Mouse (Mus musculus) lung, embryonic 14.5 days (tissue): Measurements from ENCODE around the gene Nfatc2. TPM values are rescaled to one million over a fixed set of nuclear protein-coding genes. Genes with fewer than 3 reads are reported as not detected.

ENCODE experiments used
- ATAC-seq: fragments of 200-750 bp; cut with Nextera tagmentation; 2 replicates; pipeline ENCODE4 v1.8.0; 2017; ENCODE audit warnings: mild to moderate bottlenecking, moderate TSS enrichment, moderate library complexity; ENCODE audit not compliant: insufficient read depth
- DNase-seq: peaks from one replicate; pipeline ENCODE4 v3.0.0-alpha.2; 2015
- H3K27ac ChIP-seq: fragments of 300-500 bp; sonication (generic); 2 replicates; pipeline ENCODE4 v1.5.1; 2014; ENCODE audit warnings: low read depth, mild to moderate bottlenecking, moderate library complexity
- H3K27me3 ChIP-seq: fragments of 300-500 bp; sonication (generic); 2 replicates; pipeline ENCODE4 v1.6.1; 2014; ENCODE audit warnings: low read length, control low read depth; ENCODE audit not compliant: insufficient read depth
- H3K36me3 ChIP-seq: fragments of 300-500 bp; sonication (generic); 2 replicates; pipeline ENCODE4 v1.6.1; 2014; ENCODE audit warnings: control low read depth; ENCODE audit not compliant: insufficient read depth
- H3K4me1 ChIP-seq: fragments of 300-500 bp; sonication (generic); 2 replicates; pipeline ENCODE4 v1.6.1; 2014; ENCODE audit warnings: antibody characterized with exemption, control low read depth; ENCODE audit not compliant: insufficient read depth
- H3K4me2 ChIP-seq: fragments of 300-500 bp; sonication (generic); 2 replicates; pipeline ENCODE4 v1.6.1; 2014; ENCODE audit warnings: mild to moderate bottlenecking
- H3K4me3 ChIP-seq: fragments of 300-500 bp; sonication (generic); 2 replicates; pipeline ENCODE4 v1.5.1; 2014; ENCODE audit warnings: low read depth, low read length
- H3K9ac ChIP-seq: fragments of 300-500 bp; sonication (generic); 2 replicates; pipeline ENCODE4 v1.6.1; 2014
- H3K9me3 ChIP-seq: fragments of 300-500 bp; sonication (generic); 2 replicates; pipeline ENCODE4 v1.6.1; 2016; ENCODE audit warnings: low read depth, low read length, control low read depth
- CTCF ChIP-seq: IDR thresholded peaks from 2 replicates; pipeline ENCODE4 v1.5.1; 2016; ENCODE audit warnings: antibody characterized with exemption, low read depth
- WGBS: fragments of 180-500 bp; shearing (Covaris S2); extraction: QIAGEN DNeasy Blood & Tissue Kit; methylation state at CpG from one replicate; pipeline ENCODE4 v1.1.7; 2014; 5-methylcytosine and 5-hydroxymethylcytosine counted together
- polyA plus RNA-seq: library from polyadenylated mRNA; unstranded; fragments of >200 nt; fragmentation: Nextera tagmentation; extraction: Ambion mirVana; gene quantifications from 2 replicates; pipeline ENCODE4 v1.2.1, GENCODE M21; 2014

Nfatc2 gene
- polyA plus RNA-seq = 2.1 and 2.3 TPM in 2 replicates

GRCm38 (mm10) chr2:168601491-168602386 lies at the start of gene Nfatc2:
TSS of gene Nfatc2 (minus strand) at chr2:168601657.
- DNase-seq (peak; percentile 96), ATAC-seq (peak; percentile 88)
- H3K27ac ChIP-seq = peak within 1 kb of the TSS; percentile 30; the same call in 1 of the 2 replicates
- peak within 1 kb of the TSS; percentile 85 for H3K4me2 ChIP-seq
- H3K9ac ChIP-seq = peak within 1 kb of the TSS; percentile 47
- peaks cover 17% of the 10 kb centered on the region for H3K4me1 ChIP-seq
- 0 out of 2 replicates have a peak, but pooled peaks have one; percentile 7 for TF ChIP-seq CTCF
- peak within 1 kb of the TSS; percentile 44 for H3K4me3 ChIP-seq
- H3K9me3 ChIP-seq = no peaks in the 10 kb centered on the region
- no peaks in the 10 kb centered on the region for H3K36me3 ChIP-seq
- WGBS = under 1% methylated on average over 56 of the region's 56 CpGs
- peaks cover 41% of the 10 kb centered on the region for H3K27me3 ChIP-seq

DNA sequence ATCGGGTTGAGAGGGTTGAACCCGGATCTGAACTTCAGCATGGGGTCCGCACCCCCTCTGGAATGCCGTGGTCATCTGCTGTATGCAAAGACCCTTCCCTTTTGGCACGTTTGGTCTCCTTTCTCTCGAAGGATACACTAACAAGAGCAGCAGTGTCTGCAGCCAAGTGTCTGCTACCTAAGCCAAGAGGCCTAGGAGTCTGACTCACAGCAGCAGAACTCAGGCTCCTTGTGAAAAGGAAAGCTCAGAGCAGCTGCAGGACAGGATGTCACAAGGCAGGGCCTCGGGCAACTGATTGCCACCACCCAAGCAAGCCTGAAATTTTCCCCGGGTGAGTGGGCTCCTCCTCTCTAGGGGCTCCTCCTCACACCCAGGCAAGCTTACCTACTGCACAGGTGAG lies 46.7 kb upstream of the Nfatc2 start:
- no peak for ATAC-seq
- H3K4me1 ChIP-seq = no peaks in the 10 kb centered on the region
- TF ChIP-seq CTCF = no peak
- no peaks in the 10 kb centered on the region for H3K36me3 ChIP-seq
- H3K4me2 ChIP-seq = no peak overlapping the region
- DNase-seq = no peak
- 65% methylated on average over 8 of the region's 8 CpGs for WGBS
- H3K9me3 ChIP-seq = no peaks in the 10 kb centered on the region
- no peak overlapping the region for H3K9ac ChIP-seq
- no peaks in the 10 kb centered on the region for H3K27me3 ChIP-seq
- H3K27ac ChIP-seq = no peak overlapping the region
- H3K4me3 ChIP-seq = no peak overlapping the region

- no peaks in the 10 kb centered on the region for H3K27me3 ChIP-seq
- H3K4me2 ChIP-seq = no peak overlapping the region
- no peaks in the 10 kb centered on the region for H3K9me3 ChIP-seq
- DNase-seq (peak; percentile 18), ATAC-seq (no peak)
- H3K36me3 ChIP-seq = no peaks in the 10 kb centered on the region
- no peak overlapping the region for H3K4me3 ChIP-seq
- TF ChIP-seq CTCF = no peak
- no peak overlapping the region for H3K9ac ChIP-seq
- H3K4me1 ChIP-seq = no peaks in the 10 kb centered on the region
- no peak overlapping the region for H3K27ac ChIP-seq
- 75% methylated on average over 6 of the region's 6 CpGs for WGBS
Observed at GRCm38 (mm10) chr2:168644855-168645254, 43.4 kb upstream of the Nfatc2 start.

DNA sequence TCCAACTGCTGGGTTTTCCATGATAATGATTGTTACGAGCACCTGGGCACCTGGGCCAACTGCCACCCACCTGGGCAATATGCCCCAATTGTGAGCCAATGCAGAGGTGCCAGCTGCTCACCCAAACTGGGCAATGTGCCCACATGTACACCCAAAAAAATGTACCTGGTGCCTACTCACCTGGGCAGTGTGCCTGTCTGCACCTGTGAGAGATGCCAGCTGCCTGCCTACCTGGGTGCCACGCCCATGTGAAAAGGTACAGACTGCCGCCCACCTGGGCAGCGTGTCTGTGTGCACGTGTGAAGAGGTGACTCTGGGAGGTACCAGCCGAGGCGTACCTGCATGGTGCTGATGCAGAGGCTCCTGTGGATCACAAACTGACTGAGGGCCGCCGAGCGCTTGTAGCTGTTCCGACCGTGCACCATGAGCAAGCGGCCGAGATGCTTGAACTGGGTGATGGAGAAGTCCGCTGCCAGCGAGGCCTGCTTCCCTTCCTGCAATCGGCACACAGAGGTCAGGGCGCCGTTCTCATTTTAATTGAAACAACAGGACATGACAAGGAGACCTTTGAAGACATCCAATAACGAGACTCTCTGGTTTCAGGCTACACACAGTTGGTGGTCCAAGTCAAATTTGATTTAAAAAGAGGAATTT lies 42.2 kb upstream of the Nfatc2 start:
- Histone ChIP-seq H3K4me3 (no peak overlapping the region), H3K27me3 (no peaks in the 10 kb centered on the region), H3K9me3 (no peaks in the 10 kb centered on the region), H3K9ac (no peak overlapping the region), H3K4me1 (no peaks in the 10 kb centered on the region), H3K36me3 (no peaks in the 10 kb centered on the region), H3K27ac (no peak overlapping the region), H3K4me2 (no peak overlapping the region)
- DNase-seq (no peak), ATAC-seq (no peak)
- WGBS = 83% methylated on average over 20 of the region's 20 CpGs
- no peak for TF ChIP-seq CTCF

DNA sequence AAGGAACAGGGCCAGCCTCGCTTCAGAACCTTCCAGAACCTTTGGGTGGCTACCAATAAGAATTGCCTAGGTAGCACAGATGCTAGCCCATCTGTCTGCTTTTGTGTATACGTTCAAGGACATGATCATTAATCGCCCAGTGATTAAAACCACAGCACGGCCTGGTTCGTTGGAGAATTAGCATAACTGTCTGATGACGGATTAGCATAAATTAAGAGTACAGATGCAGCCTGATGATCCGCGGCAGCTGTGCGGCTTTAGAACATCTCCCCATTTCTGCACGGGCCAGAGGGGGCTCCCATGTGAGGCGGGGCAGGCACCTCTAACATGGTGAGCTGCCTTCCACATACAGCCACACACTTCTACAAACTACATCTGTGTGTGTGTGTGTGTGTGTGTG lies 40.7 kb upstream of the Nfatc2 start:
- no peak overlapping the region for H3K27ac ChIP-seq
- no peaks in the 10 kb centered on the region for H3K9me3 ChIP-seq
- ATAC-seq (no peak), DNase-seq (no peak)
- no peaks in the 10 kb centered on the region for H3K36me3 ChIP-seq
- no peaks in the 10 kb centered on the region for H3K27me3 ChIP-seq
- H3K9ac ChIP-seq = no peak overlapping the region
- no peak for TF ChIP-seq CTCF
- H3K4me3 ChIP-seq = no peak overlapping the region
- H3K4me1 ChIP-seq = no peaks in the 10 kb centered on the region
- WGBS = 56% methylated on average over 11 of the region's 11 CpGs
- H3K4me2 ChIP-seq = no peak overlapping the region

DNA sequence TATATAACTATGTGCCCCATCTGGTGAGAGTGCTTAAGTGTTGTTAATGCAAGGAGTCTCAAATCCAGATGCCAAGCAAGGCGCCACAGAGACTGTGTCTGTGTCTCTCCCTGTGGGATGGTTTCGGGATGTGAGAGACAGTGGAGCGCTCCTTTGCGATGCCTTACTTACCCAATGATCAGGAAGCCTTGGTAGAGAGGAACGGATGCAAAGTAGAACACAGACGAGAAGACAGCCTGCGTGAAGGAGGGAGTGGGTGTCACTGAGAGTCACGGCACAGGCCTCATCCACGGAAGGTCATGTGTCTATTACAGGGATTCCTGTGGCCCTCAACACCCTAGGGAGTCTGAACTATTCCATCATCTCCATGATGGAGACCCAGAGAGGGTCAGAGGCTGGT lies 39.0 kb upstream of the Nfatc2 start:
- DNase-seq = no peak
- H3K27ac ChIP-seq = no peak overlapping the region

GRCm38 (mm10) chr2:168634881-168635280 lies 33.4 kb upstream of the Nfatc2 start:
- TF ChIP-seq CTCF = no peak
- whole genome bisulfite sequencing = 65% methylated on average over 7 of the region's 7 CpGs
- H3K27ac ChIP-seq = no peak overlapping the region
- H3K9me3 ChIP-seq = no peaks in the 10 kb centered on the region
- no peaks in the 10 kb centered on the region for H3K4me1 ChIP-seq
- H3K36me3 ChIP-seq = no peaks in the 10 kb centered on the region
- DNase-seq (no peak), ATAC-seq (no peak)
- H3K4me3 ChIP-seq = no peak overlapping the region
- H3K9ac ChIP-seq = no peak overlapping the region
- peaks cover 10% of the 10 kb centered on the region; the same call in 1 of the 2 replicates for H3K27me3 ChIP-seq
- no peak overlapping the region for H3K4me2 ChIP-seq

More for the DNA sequence above, 39.0 kb upstream of the Nfatc2 start:
- TF ChIP-seq CTCF = no peak
- Histone ChIP-seq H3K4me1 (no peaks in the 10 kb centered on the region), H3K9ac (no peak overlapping the region), H3K9me3 (no peaks in the 10 kb centered on the region), H3K27me3 (peaks cover 10% of the 10 kb centered on the region; the same call in 1 of the 2 replicates), H3K36me3 (no peaks in the 10 kb centered on the region), H3K4me2 (no peak overlapping the region), H3K4me3 (no peak overlapping the region)
- ATAC-seq = no peak
- 89% methylated on average over 9 of the region's 9 CpGs for WGBS
